Mouse (Mus musculus) CH12.LX (cell line): ENCODE data around the gene Tgfbr1. TPM values are rescaled to one million over a fixed set of nuclear protein-coding genes. Genes with fewer than 3 reads are reported as not detected.

Source experiments
- DNase-seq: peaks from one replicate; pipeline ENCODE4 v3.0.0-alpha.2; 2013; ENCODE audit errors: extremely low read depth
- H3K27ac ChIP-seq: 2 replicates; pipeline ENCODE4 v1.5.1; 2012; ENCODE audit warnings: low read depth, mild to moderate bottlenecking, control low read depth, moderate library complexity; ENCODE audit not compliant: insufficient read depth
- H3K27me3 ChIP-seq: replicated peaks from 2 replicates; pipeline ENCODE3; 2012; ENCODE audit warnings: inconsistent platforms
- H3K36me3 ChIP-seq, 2 experiments: replicated peaks in 1 of 2; 2 replicates each; pipeline versions ENCODE3 to v1.6.1; 2012; ENCODE audit warnings: inconsistent platforms in 1 of 2, low read length in 1 of 2, mild to moderate bottlenecking in 1 of 2, mixed read lengths in 1 of 2, moderate library complexity in 1 of 2; ENCODE audit not compliant: control insufficient read depth in 1 of 2, insufficient read depth in 1 of 2
- H3K4me1 ChIP-seq, 2 experiments: 2 replicates each; pipeline ENCODE4 v1.6.1; 2012; ENCODE audit warnings: inconsistent platforms in 1 of 2, moderate library complexity in 1 of 2; ENCODE audit not compliant: insufficient read depth in 2 of 2, control insufficient read depth in 1 of 2
- H3K4me2 ChIP-seq: 2 replicates; pipeline ENCODE4 v1.6.1; 2012; ENCODE audit warnings: low read depth, mild to moderate bottlenecking, control low read depth; ENCODE audit not compliant: poor library complexity, insufficient read depth, severe bottlenecking
- H3K4me3 ChIP-seq, 3 experiments: fragments of 150-350 bp in 1 of 3; sonication (generic) in 1 of 3; replicated peaks in 1 of 3; 2 replicates each; pipeline versions ENCODE3 to v1.5.1; 2011 to 2012; ENCODE audit warnings: low read depth in 2 of 3, low read length in 2 of 3, mild to moderate bottlenecking in 2 of 3, moderate library complexity in 2 of 3, control low read depth in 1 of 3, improper control_type of control experiment in 1 of 3, inconsistent platforms in 1 of 3, mixed read lengths in 1 of 3; ENCODE audit not compliant: poor library complexity in 1 of 3
- H3K79me2 ChIP-seq: replicated peaks from 2 replicates; pipeline ENCODE4 v1.6.1; 2012; ENCODE audit warnings: mild to moderate bottlenecking, moderate library complexity; ENCODE audit not compliant: control insufficient read depth, poor library complexity, insufficient read depth, severe bottlenecking; ENCODE audit errors: extremely low read depth
- H3K9ac ChIP-seq: 2 replicates; pipeline ENCODE4 v1.6.1; 2012; ENCODE audit warnings: low read depth, mild to moderate bottlenecking, control low read depth, moderate library complexity; ENCODE audit not compliant: insufficient read depth
- H3K9me3 ChIP-seq: replicated peaks from 2 replicates; pipeline ENCODE3; 2012; ENCODE audit warnings: low read length, inconsistent platforms, mixed read lengths
- BHLHE40 ChIP-seq: IDR thresholded peaks from 2 replicates; pipeline ENCODE4 v1.6.1; 2011; ENCODE audit warnings: mild to moderate bottlenecking, low read depth, low read length, improper control_type of control experiment
- CHD1 ChIP-seq: IDR thresholded peaks from 2 replicates; pipeline ENCODE4 v1.6.1; 2012; ENCODE audit warnings: low read depth, low read length, improper control_type of control experiment, inconsistent platforms
- E2F4 ChIP-seq: IDR thresholded peaks from 2 replicates; pipeline ENCODE4 v1.6.1; 2011; ENCODE audit warnings: low read depth, low read length, improper control_type of control experiment; ENCODE audit not compliant: insufficient replicate concordance
- ELF1 ChIP-seq: IDR thresholded peaks from 2 replicates; pipeline ENCODE4 v1.6.1; 2014; ENCODE audit warnings: low read depth, mild to moderate bottlenecking, inconsistent platforms, low read length, improper control_type of control experiment
- EP300 ChIP-seq: IDR thresholded peaks from 2 replicates; pipeline ENCODE4 v1.6.1; 2011; ENCODE audit warnings: low read length, improper control_type of control experiment
- JUN ChIP-seq: IDR thresholded peaks from 2 replicates; pipeline ENCODE4 v1.6.1; 2011; ENCODE audit warnings: low read depth, mild to moderate bottlenecking, low read length, improper control_type of control experiment, moderate library complexity; ENCODE audit not compliant: insufficient read depth
- JUND ChIP-seq: conservative IDR thresholded peaks from 2 replicates; pipeline ENCODE4 v1.6.1; 2011; ENCODE audit warnings: low read depth, low read length, improper control_type of control experiment
- MAFK ChIP-seq: IDR thresholded peaks from 2 replicates; pipeline ENCODE4 v1.6.1; 2011; ENCODE audit warnings: low read length, improper control_type of control experiment; ENCODE audit not compliant: insufficient replicate concordance
- SIN3A ChIP-seq: IDR thresholded peaks from 2 replicates; pipeline ENCODE4 v1.6.1; 2012; ENCODE audit warnings: low read length, improper control_type of control experiment, inconsistent platforms
- USF2 ChIP-seq: conservative IDR thresholded peaks from 2 replicates; pipeline ENCODE4 v1.6.1; 2011; ENCODE audit warnings: low read depth, low read length, improper control_type of control experiment
- ZC3H11A ChIP-seq: IDR thresholded peaks from 2 replicates; pipeline ENCODE4 v1.6.1; 2012; ENCODE audit warnings: low read depth, mild to moderate bottlenecking, inconsistent platforms, low read length, improper control_type of control experiment
- dilution Hi-C: fragments of 300-500 bp; cut with MboI; formaldehyde crosslinking; loops from 2 replicates; pipeline ENCODE4 v1.14.3; 2020; ENCODE audit warnings: low sequenced_read_pairs; ENCODE audit not compliant: extremely low pct_unique_long_range_greater_than_20kb, extremely low pct_ligation_motif_present
- in situ Hi-C: fragments of 300-500 bp; cut with MboI; formaldehyde crosslinking; loops from 3 replicates; pipeline ENCODE4 v1.14.3; 2019; ENCODE audit warnings: low sequenced_read_pairs, low pct_ligation_motif_present, low pct_unique_long_range_greater_than_20kb, mixed read lengths
- polyA plus RNA-seq: library from polyadenylated mRNA; unstranded; fragments of >175 nt; gene quantifications from 2 replicates; pipeline ENCODE4 v1.2.1, GENCODE M21; 2012; ENCODE audit warnings: low read depth; ENCODE audit not compliant: insufficient read length
- total RNA-seq, 2 experiments: library from RNA; depleted of rRNA; stranded (reverse); fragments of 300-350 nt in 1 of 2; fragments of >200 nt in 1 of 2; gene quantifications; 2 replicates each; pipeline ENCODE4 v1.2.3; 2012 to 2014

Gene Tgfbr1
- total and polyA plus RNA-seq, 3 experiments, result 3.4 to 8.7 (median 7.0) TPM

GRCm38 (mm10) chr4:47400314-47400713 lies 47.3 kb downstream of the Tgfbr1 start:
- no peak overlapping the region for H3K27ac ChIP-seq
- dilution Hi-C loops (no loop called here), in situ Hi-C loops (no loop called here)
- peaks cover 5 to 32% of the 10 kb centered on the region in 2 experiments; a peak in 3 of 4 replicates for H3K4me1 ChIP-seq
- peak; percentile 14 for DNase-seq
- H3K9me3 ChIP-seq, result no peaks in the 10 kb centered on the region
- H3K9ac ChIP-seq, result no peak overlapping the region
- H3K79me2 ChIP-seq, result no peaks in the 10 kb centered on the region
- H3K4me2 ChIP-seq, result no peak overlapping the region
- TF ChIP-seq MAFK (peak; percentile 99), ZC3H11A (no peak), USF2 (no peak), E2F4 (no peak), ELF1 (no peak), EP300 (no peak)
- peaks cover 0 to 24% of the 10 kb centered on the region in 2 experiments for H3K36me3 ChIP-seq
- H3K27me3 ChIP-seq, result no peaks in the 10 kb centered on the region
- H3K4me3 ChIP-seq, result no peak overlapping the region

DNA sequence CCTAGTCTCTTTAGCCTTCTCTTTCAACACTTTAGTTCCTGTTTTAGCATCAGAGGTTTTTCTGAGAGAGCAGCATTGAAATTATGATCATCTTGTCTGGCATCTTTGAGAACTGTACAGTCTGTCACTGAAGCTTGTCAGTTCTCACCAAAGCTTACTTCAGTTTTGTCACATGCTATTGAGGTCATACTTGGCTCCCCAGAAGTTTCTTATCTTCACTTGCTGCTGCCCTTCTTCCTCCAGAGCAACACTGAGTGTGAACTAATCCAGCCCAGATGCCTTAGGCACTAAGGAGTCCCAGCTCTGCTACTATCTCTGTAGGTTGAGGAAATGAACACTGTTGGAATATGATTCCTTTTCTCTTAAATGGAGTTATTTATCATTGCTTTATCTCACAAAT lies 49.2 kb downstream of the Tgfbr1 start:
- Histone ChIP-seq H3K4me3 (no peak overlapping the region), H3K4me2 (no peak overlapping the region), H3K4me1 (peaks cover 5 to 32% of the 10 kb centered on the region in 2 experiments; a peak in 3 of 4 replicates), H3K9ac (no peak overlapping the region), H3K9me3 (no peaks in the 10 kb centered on the region), H3K79me2 (no peaks in the 10 kb centered on the region), H3K27ac (no peak overlapping the region), H3K36me3 (peaks cover 0 to 24% of the 10 kb centered on the region in 2 experiments), H3K27me3 (no peaks in the 10 kb centered on the region)
- dilution Hi-C loops, result no loop called here
- no peak for TF ChIP-seq SIN3A
- TF ChIP-seq JUN, result no peak
- TF ChIP-seq CHD1, result no peak
- DNase-seq, result no peak
- in situ Hi-C loops, result no loop called here

DNA sequence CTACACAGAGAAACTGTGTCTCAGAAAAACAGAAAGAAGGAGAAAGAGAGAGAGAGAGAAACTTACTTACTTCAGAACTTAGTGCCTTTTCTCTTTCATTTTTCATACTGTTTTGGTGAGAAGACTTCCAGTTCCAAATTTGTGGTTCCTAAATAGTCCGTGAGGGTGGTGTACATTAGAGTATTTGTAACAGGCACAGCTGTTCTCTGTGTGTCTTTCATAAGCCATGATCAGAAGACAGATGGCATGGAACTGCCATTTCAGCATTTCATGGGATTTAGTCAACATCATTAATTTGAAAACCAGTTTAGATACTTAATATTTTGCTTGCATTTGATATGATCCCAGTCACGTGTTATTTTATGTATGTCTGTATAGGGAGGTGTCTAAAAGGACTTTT lies 51.5 kb downstream of the Tgfbr1 start:
- no peak overlapping the region for H3K27ac ChIP-seq
- in situ Hi-C loops (no loop called here), dilution Hi-C loops (no loop called here)
- H3K4me2 ChIP-seq, result no peak overlapping the region
- H3K4me1 ChIP-seq, result peaks cover 2 to 14% of the 10 kb centered on the region in 2 experiments; a peak in 3 of 4 replicates
- no peaks in the 10 kb centered on the region for H3K79me2 ChIP-seq
- H3K9ac ChIP-seq, result no peak overlapping the region
- no peak for DNase-seq
- no peaks in the 10 kb centered on the region for H3K9me3 ChIP-seq
- peaks cover 0 to 21% of the 10 kb centered on the region in 2 experiments for H3K36me3 ChIP-seq
- TF ChIP-seq BHLHE40, result no peak
- no peak for TF ChIP-seq JUND
- H3K4me3 ChIP-seq, result no peak overlapping the region
- no peaks in the 10 kb centered on the region for H3K27me3 ChIP-seq
